Mouse (Mus musculus): ENCODE measurements around the gene Map2. TPM values are rescaled to one million over a fixed set of nuclear protein-coding genes. Genes with fewer than 3 reads are reported as not detected.

Gene Map2
- polyA plus RNA-seq, 1 experiment, result 3.5 TPM

DNA sequence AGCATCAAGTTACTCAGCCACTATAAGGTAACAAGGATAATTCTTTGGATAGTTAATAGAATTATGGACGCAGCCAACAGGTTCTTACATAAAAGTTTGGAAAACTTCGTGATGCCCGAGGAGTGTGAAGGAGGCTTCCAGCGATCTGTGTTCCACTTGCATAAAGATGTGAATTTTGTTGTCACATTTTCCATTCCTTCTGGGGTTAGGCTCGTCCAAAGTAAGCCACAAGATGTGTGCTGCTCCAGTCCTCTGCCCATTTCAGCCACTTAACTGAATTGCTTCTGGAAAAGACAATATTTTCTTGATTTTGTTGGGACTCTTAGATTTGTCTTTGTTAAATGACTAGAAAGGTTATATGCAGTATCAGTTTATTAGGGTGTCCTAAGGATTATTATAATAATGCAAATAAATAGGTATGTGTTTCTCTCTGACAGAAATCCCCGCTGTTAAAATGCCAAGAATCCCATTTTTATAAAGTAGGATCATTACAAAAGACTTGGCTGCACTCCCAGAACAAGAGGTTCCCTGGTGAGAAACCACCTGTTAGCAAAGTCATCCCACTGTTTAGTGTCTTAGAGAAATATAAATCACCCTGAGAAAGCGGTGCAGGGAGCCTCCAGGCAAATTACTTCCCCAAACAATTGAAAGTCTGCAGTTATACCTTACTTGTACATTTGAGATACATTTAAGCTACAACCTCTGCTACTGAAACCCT lies 36.2 kb downstream of the Map2 start:
- Histone ChIP-seq H3K27ac (ENCODE audit: control insufficient read depth, insufficient read depth, low read depth, low read length, poor library complexity) (no peak overlapping the region), H3K4me3 (replicated peaks; ENCODE audit: control insufficient read depth, low read depth, low read length) (no peak overlapping the region), H3K4me1 (ENCODE audit: control insufficient read depth, insufficient read depth, low read length) (no peaks in the 10 kb centered on the region)
- WGBS, result 71% methylated on average over 7 of the region's 7 CpGs
- TF ChIP-seq CTCF (IDR thresholded peaks at IDR 0.05; ENCODE audit: control insufficient read depth, insufficient read depth, low read length) (no peak), POLR2A (IDR thresholded peaks at IDR 0.05; ENCODE audit: borderline replicate concordance, control insufficient read depth, low read depth, low read length) (no peak)

DNA sequence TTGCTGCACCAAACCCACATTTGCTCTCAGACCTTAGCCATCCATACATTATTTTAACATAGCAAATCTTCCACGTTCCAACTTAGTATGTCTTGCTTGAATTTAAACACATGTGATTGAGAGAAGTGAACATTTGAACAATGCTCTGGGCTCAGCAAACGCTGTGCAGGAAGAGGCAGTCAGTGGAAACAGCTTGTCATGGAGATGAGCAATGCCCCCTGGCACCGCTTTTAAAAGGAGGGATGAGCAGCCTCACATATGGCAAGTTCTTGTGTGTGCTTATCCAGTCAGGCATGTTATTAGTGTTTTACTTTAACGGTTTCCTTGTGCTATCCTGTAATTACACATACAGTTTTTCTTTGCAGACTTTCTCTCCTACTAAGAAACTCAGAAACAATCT lies 46.4 kb downstream of the Map2 start:
- H3K4me1 ChIP-seq (ENCODE audit: control insufficient read depth, insufficient read depth, low read length), result no peaks in the 10 kb centered on the region
- H3K4me3 ChIP-seq (replicated peaks; ENCODE audit: control insufficient read depth, low read depth, low read length), result no peak overlapping the region
- TF ChIP-seq POLR2A (IDR thresholded peaks at IDR 0.05; ENCODE audit: borderline replicate concordance, control insufficient read depth, low read depth, low read length), result no peak
- TF ChIP-seq CTCF (IDR thresholded peaks at IDR 0.05; ENCODE audit: control insufficient read depth, insufficient read depth, low read length), result no peak
- 73% methylated on average over 4 of the region's 4 CpGs for WGBS
- H3K27ac ChIP-seq (ENCODE audit: control insufficient read depth, insufficient read depth, low read depth, low read length, poor library complexity), result no peak overlapping the region

DNA sequence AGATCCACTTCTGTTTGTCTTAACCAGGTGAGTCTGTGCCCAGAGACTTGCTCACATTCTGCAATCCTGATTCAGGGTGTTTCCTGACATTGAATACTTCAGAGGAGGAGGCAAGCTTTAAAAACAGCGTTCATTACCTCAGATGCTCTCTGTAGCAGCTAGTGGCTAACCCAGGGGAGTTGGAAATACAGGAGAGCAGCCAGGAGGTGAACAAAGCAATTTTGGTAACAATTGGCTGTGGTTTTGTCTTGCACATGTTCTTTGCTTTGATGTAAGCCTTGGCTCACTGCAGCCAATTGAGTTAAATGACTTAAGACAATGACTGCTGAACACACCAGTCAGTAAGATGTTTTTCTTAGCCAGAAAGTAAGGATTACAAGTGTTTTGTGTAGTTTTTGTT lies 48.3 kb downstream of the Map2 start:
- 52% methylated on average over 1 of the region's 1 CpGs for WGBS
- TF ChIP-seq POLR2A (IDR thresholded peaks at IDR 0.05; ENCODE audit: borderline replicate concordance, control insufficient read depth, low read depth, low read length) (no peak), CTCF (IDR thresholded peaks at IDR 0.05; ENCODE audit: control insufficient read depth, insufficient read depth, low read length) (no peak)
- Histone ChIP-seq H3K4me3 (replicated peaks; ENCODE audit: control insufficient read depth, low read depth, low read length) (no peak overlapping the region), H3K4me1 (ENCODE audit: control insufficient read depth, insufficient read depth, low read length) (no peaks in the 10 kb centered on the region), H3K27ac (ENCODE audit: control insufficient read depth, insufficient read depth, low read depth, low read length, poor library complexity) (no peak overlapping the region)

DNA sequence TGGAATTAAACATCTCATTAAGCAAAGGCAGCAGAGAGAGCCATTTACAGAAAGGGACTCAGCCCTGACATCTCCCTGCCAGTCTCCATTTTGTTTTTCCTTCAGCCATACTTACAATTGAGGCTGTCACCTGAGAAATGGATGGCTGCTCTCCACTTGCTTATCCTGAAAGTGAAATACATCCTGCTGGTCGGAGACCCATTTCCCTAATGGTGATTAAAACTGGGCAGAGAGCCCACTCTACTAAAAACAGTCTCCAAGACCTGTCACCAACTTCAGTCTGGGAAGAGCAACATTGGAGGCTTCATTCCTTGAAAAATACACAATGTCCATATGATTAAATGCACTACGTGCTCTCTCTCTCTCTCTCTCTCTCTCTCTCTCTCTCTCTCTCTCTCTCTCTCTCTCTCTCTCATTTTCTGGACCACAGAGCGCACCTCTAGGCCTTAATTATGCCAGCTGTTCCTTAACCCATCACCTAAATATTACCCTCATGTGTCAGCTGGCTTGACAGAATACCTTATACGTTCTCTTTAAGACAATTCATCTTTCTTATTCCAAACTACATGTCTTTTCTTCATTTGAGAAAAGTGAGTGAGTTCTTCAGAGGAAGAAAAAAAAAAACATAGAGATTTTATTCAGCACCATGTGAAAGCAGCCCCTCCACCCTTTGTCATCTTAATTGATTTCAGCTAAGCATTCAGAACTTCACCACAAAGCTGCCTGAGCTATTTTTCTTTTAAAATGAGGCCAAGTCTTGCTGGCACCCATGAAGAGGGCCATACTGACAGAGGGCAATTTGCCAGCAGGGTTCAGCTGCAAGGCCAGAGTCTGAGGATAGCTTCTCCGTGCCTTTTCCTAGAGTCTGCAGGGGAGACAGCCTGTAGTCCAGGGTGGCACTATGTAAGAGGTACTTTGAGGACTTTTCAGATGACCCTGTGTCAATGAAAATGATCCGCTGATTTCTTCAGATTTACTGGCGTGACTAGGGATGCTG lies 51.6 kb downstream of the Map2 start:
- WGBS, result 77% methylated on average over 7 of the region's 7 CpGs
- H3K4me3 ChIP-seq (replicated peaks; ENCODE audit: control insufficient read depth, low read depth, low read length), result no peak overlapping the region
- no peaks in the 10 kb centered on the region; the same call in 1 of the 2 replicates for H3K4me1 ChIP-seq (ENCODE audit: control insufficient read depth, insufficient read depth, low read length)
- H3K27ac ChIP-seq (ENCODE audit: control insufficient read depth, insufficient read depth, low read depth, low read length, poor library complexity), result no peak overlapping the region
- TF ChIP-seq CTCF (IDR thresholded peaks at IDR 0.05; ENCODE audit: control insufficient read depth, insufficient read depth, low read length) (no peak), POLR2A (IDR thresholded peaks at IDR 0.05; ENCODE audit: borderline replicate concordance, control insufficient read depth, low read depth, low read length) (no peak)

DNA sequence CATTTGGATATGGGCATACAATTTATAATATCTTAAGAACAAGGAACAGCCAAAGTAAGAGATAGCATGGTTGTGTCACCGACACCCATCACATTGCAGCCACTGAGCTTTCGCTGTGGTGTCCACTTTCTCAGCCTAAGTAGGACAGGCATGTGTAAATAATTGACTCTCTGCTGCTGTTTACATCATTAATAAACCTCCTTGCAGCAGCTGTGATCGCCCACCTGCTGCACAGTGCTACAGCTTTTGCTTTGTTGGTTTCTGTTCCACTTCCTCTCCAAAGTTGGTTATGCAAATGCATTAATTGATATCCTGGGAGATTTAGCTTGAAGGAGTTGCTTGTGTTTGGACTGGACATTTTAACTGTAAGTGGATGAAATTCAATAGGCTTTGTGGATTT lies 53.1 kb downstream of the Map2 start:
- TF ChIP-seq CTCF (IDR thresholded peaks at IDR 0.05; ENCODE audit: control insufficient read depth, insufficient read depth, low read length) (no peak), POLR2A (IDR thresholded peaks at IDR 0.05; ENCODE audit: borderline replicate concordance, control insufficient read depth, low read depth, low read length) (no peak)
- WGBS, result 65% methylated on average over 3 of the region's 3 CpGs

DNA sequence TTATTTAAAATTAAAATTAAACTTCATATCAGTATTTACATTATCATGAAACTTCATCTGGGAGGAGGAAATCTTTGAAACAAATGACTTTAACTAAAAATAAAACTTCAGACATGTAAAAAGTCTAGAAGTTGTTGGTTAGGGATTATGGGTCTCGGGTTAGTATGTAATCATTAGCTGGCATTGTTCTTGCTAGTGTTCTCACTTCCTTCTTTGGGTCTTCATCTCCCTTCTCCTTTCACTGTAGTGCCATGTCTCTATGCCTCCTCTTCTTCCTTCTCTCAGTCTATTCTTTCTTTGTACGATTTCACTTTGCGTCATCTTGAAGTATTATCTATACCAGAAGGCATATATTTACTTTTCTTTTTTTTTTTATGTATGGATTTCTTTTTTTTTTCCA lies 55.3 kb downstream of the Map2 start:
- TF ChIP-seq POLR2A (IDR thresholded peaks at IDR 0.05; ENCODE audit: borderline replicate concordance, control insufficient read depth, low read depth, low read length) (no peak), CTCF (IDR thresholded peaks at IDR 0.05; ENCODE audit: control insufficient read depth, insufficient read depth, low read length) (no peak)
- WGBS, result 76% methylated on average over 3 of the region's 3 CpGs
- Histone ChIP-seq H3K27ac (ENCODE audit: control insufficient read depth, insufficient read depth, low read depth, low read length, poor library complexity) (no peak overlapping the region), H3K4me1 (ENCODE audit: control insufficient read depth, insufficient read depth, low read length) (no peaks in the 10 kb centered on the region; the same call in 1 of the 2 replicates), H3K4me3 (replicated peaks; ENCODE audit: control insufficient read depth, low read depth, low read length) (no peak overlapping the region)

More for the DNA sequence above, 53.1 kb downstream of the Map2 start:
- H3K4me3 ChIP-seq (replicated peaks; ENCODE audit: control insufficient read depth, low read depth, low read length), result no peak overlapping the region
- H3K27ac ChIP-seq (ENCODE audit: control insufficient read depth, insufficient read depth, low read depth, low read length, poor library complexity), result no peak overlapping the region
- H3K4me1 ChIP-seq (ENCODE audit: control insufficient read depth, insufficient read depth, low read length), result no peaks in the 10 kb centered on the region; the same call in 1 of the 2 replicates

DNA sequence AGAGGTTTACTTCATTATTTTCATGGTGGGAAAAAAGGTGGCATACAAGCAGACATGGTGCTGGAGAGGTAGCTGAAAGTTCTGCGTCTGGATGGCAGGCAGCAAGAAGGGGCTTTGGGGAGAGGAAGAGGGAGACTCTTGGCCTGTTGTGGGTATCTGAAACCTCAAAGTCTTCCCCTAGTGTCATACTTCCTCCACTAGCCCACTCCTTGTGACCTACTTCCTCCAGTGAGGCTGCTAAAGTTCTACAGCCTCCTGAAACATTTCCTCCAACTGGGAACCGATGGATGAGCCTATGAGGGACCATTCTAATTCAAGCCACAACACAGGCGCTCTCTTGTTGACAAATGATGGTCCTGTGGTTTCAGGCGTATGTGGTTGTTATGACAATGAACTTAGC lies 56.9 kb downstream of the Map2 start:
- no peak overlapping the region for H3K4me3 ChIP-seq (replicated peaks; ENCODE audit: control insufficient read depth, low read depth, low read length)
- H3K4me1 ChIP-seq (ENCODE audit: control insufficient read depth, insufficient read depth, low read length), result no peaks in the 10 kb centered on the region; the same call in 1 of the 2 replicates
- 46% methylated on average over 4 of the region's 4 CpGs for WGBS
- TF ChIP-seq POLR2A (IDR thresholded peaks at IDR 0.05; ENCODE audit: borderline replicate concordance, control insufficient read depth, low read depth, low read length), result no peak
- TF ChIP-seq CTCF (IDR thresholded peaks at IDR 0.05; ENCODE audit: control insufficient read depth, insufficient read depth, low read length), result no peak
- no peak overlapping the region for H3K27ac ChIP-seq (ENCODE audit: control insufficient read depth, insufficient read depth, low read depth, low read length, poor library complexity)

DNA sequence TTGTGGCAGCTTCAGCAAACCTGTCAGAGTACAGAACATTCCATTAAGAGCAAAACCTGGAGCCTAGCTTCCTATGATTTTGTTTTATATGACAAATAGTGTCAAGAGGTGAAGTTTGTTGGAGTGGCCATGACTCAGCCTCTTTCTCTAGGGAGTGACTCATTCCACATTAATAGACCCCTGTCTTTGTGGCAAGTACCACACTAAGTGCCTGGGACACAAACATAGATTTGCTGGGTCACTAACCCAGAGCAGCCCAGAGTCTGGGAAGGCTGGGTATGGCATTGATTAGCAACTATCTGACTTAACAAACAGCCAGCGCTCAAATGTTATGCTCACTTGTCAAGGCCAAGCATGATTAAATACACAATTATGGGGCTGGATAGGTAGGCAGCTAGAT lies 69.8 kb downstream of the Map2 start:
- H3K27ac ChIP-seq (ENCODE audit: control insufficient read depth, insufficient read depth, low read depth, low read length, poor library complexity), result no peak overlapping the region
- H3K4me1 ChIP-seq (ENCODE audit: control insufficient read depth, insufficient read depth, low read length), result no peaks in the 10 kb centered on the region
- no peak for TF ChIP-seq POLR2A (IDR thresholded peaks at IDR 0.05; ENCODE audit: borderline replicate concordance, control insufficient read depth, low read depth, low read length)
- no peak for TF ChIP-seq CTCF (IDR thresholded peaks at IDR 0.05; ENCODE audit: control insufficient read depth, insufficient read depth, low read length)
- H3K4me3 ChIP-seq (replicated peaks; ENCODE audit: control insufficient read depth, low read depth, low read length), result no peak overlapping the region
- WGBS, result 79% methylated on average over 1 of the region's 1 CpGs
